Mouse (Mus musculus) liver, embryonic 16.5 days (tissue): Measurements from ENCODE around the gene Repin1. TPM values are rescaled to one million over a fixed set of nuclear protein-coding genes. Genes with fewer than 3 reads are reported as not detected.

Experiments used
- ATAC-seq: fragments of 200-750 bp; cut with Nextera tagmentation; 2 replicates; pipeline ENCODE4 v1.8.0; 2017; ENCODE audit warnings: low read depth, mild to moderate bottlenecking, moderate number of reproducible peaks, moderate library complexity
- H3K27ac ChIP-seq: fragments of 300-500 bp; sonication (generic); 2 replicates; pipeline ENCODE4 v1.5.1; 2014; ENCODE audit warnings: mild to moderate bottlenecking, low read length
- H3K27me3 ChIP-seq: fragments of 300-500 bp; sonication (generic); 2 replicates; pipeline ENCODE4 v1.6.1; 2014; ENCODE audit warnings: low read depth, low read length, mixed read lengths; ENCODE audit not compliant: control insufficient read depth, insufficient read depth
- H3K36me3 ChIP-seq: fragments of 300-500 bp; sonication (generic); 2 replicates; pipeline ENCODE4 v1.6.1; 2014; ENCODE audit warnings: mild to moderate bottlenecking; ENCODE audit not compliant: control insufficient read depth, insufficient read depth
- H3K4me1 ChIP-seq: fragments of 300-500 bp; sonication (generic); 2 replicates; pipeline ENCODE4 v1.6.1; 2014; ENCODE audit warnings: low read depth, low read length, mixed read lengths; ENCODE audit not compliant: control insufficient read depth
- H3K4me2 ChIP-seq: fragments of 300-500 bp; sonication (generic); 2 replicates; pipeline ENCODE4 v1.6.1; 2014; ENCODE audit warnings: low read depth, low read length, mixed read lengths
- H3K4me3 ChIP-seq: fragments of 300-500 bp; sonication (generic); 2 replicates; pipeline ENCODE4 v1.5.1; 2014; ENCODE audit warnings: low read depth, mild to moderate bottlenecking, low read length
- H3K9ac ChIP-seq: fragments of 300-500 bp; sonication (generic); 2 replicates; pipeline ENCODE4 v1.6.1; 2014; ENCODE audit warnings: low read depth, low read length
- H3K9me3 ChIP-seq: fragments of 300-500 bp; sonication (generic); replicated peaks from 2 replicates; pipeline ENCODE4 v1.6.1; 2016; ENCODE audit warnings: low read length; ENCODE audit not compliant: control insufficient read depth
- WGBS: fragments of 180-500 bp; shearing (Covaris S2); extraction: QIAGEN DNeasy Blood & Tissue Kit; methylation state at CpG from one replicate; pipeline ENCODE4 v1.1.7; 2014; ENCODE audit not compliant: insufficient replicate concordance; 5-methylcytosine and 5-hydroxymethylcytosine counted together
- polyA plus RNA-seq: library from polyadenylated mRNA; unstranded; fragments of >200 nt; fragmentation: Nextera tagmentation; extraction: Ambion mirVana; gene quantifications from 2 replicates; pipeline ENCODE4 v1.2.1, GENCODE M21; 2015

The Repin1 gene
- polyA plus RNA-seq, 1 experiment from 2014 or later: 14.0 TPM

- ATAC-seq: no peak
- H3K36me3 ChIP-seq: no peaks in the 10 kb centered on the region
- 54% methylated on average over 6 of the region's 6 CpGs for WGBS
Observed at GRCm38 (mm10) chr6:48641391-48641790, 47.7 kb downstream of the Repin1 start.

DNA sequence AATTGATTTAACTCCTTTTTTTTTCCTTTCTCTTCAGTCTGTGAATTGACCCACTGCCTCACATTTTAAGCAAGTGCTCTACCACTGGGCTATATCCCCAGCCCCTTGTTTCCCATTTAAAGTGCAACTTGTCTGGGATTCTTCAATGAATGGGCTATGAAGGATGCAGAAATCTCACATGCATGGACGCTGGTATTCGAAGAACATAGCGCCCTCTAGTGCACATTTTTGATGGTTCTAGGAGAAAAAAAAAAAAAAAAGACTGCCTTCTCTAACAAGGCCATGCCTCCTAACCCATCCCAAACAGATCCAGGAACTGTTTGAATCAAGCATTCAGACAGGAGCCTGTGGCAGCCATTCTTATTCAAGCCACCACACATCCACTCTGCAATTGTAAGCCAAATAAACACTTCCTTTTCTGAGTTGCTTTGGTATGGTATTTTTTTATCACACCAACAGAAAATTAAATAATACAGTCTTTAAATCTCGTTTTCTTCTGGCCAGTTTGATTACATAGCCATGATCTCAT, 49.1 kb downstream of the Repin1 start:
- 13% methylated on average over 4 of the region's 4 CpGs for WGBS
- no peak overlapping the region for H3K27ac ChIP-seq
- H3K27me3 ChIP-seq: no peaks in the 10 kb centered on the region
- H3K9me3 ChIP-seq: no peaks in the 10 kb centered on the region
- no peaks in the 10 kb centered on the region for H3K36me3 ChIP-seq
- H3K4me2 ChIP-seq: no peak overlapping the region
- H3K4me1 ChIP-seq: no peaks in the 10 kb centered on the region
- H3K9ac ChIP-seq: no peak overlapping the region
- no peak overlapping the region for H3K4me3 ChIP-seq
- no peak for ATAC-seq

More at GRCm38 (mm10) chr6:48641391-48641790, 47.7 kb downstream of the Repin1 start:
- no peak overlapping the region for H3K9ac ChIP-seq
- H3K4me2 ChIP-seq: no peak overlapping the region
- no peaks in the 10 kb centered on the region for H3K9me3 ChIP-seq
- H3K27me3 ChIP-seq: no peaks in the 10 kb centered on the region
- H3K4me3 ChIP-seq: no peak overlapping the region
- no peak overlapping the region for H3K27ac ChIP-seq
- no peaks in the 10 kb centered on the region for H3K4me1 ChIP-seq

- no peak overlapping the region for H3K27ac ChIP-seq
- no peaks in the 10 kb centered on the region for H3K36me3 ChIP-seq
- no peak for ATAC-seq
- no peaks in the 10 kb centered on the region for H3K4me1 ChIP-seq
- H3K4me2 ChIP-seq: no peak overlapping the region
- H3K27me3 ChIP-seq: no peaks in the 10 kb centered on the region
- no peaks in the 10 kb centered on the region for H3K9me3 ChIP-seq
- no peak overlapping the region for H3K9ac ChIP-seq
- 5% methylated on average over 12 of the region's 12 CpGs for WGBS
- no peak overlapping the region for H3K4me3 ChIP-seq
Observed at GRCm38 (mm10) chr6:48645660-48646308, 52.1 kb downstream of the Repin1 start.

DNA sequence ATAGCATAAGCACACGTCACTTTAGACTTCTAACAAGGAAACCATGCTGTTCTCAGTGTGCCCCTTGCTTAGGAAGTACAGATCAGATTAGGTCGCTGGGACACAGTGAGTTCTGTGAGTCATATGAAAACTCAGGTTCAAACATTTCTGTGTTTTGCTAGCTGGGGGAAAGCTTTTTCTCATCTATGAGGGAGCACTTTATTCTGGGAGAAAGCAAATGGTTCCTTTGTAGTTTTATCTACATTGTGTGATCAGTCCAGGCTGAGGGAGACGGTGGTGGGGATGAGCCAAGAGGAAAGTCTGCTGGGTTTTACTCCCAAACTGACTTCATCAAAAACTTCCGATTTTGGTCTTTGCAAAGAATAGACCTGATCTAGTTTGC, 52.6 kb downstream of the Repin1 start:
- ATAC-seq: no peak

GRCm38 (mm10) chr6:48646995-48647394, 53.3 kb downstream of the Repin1 start, which contains the start of gene Gimap8:
TSS of gene Gimap8 (plus strand) at chr6:48647234.
- H3K4me2 ChIP-seq: no peak within 1 kb of the TSS

More for the DNA sequence above, 52.6 kb downstream of the Repin1 start:
- H3K4me1 ChIP-seq: no peaks in the 10 kb centered on the region
- WGBS: 46% methylated on average over 4 of the region's 4 CpGs
- no peak overlapping the region for H3K9ac ChIP-seq
- no peak overlapping the region for H3K4me2 ChIP-seq
- no peaks in the 10 kb centered on the region for H3K9me3 ChIP-seq
- H3K4me3 ChIP-seq: no peak overlapping the region
- no peaks in the 10 kb centered on the region for H3K36me3 ChIP-seq
- no peaks in the 10 kb centered on the region for H3K27me3 ChIP-seq
- H3K27ac ChIP-seq: no peak overlapping the region

GRCm38 (mm10) chr6:48647611-48648010, 53.9 kb downstream of the Repin1 start:
- H3K4me1 ChIP-seq: no peaks in the 10 kb centered on the region
- 61% methylated on average over 2 of the region's 2 CpGs for WGBS
- no peak overlapping the region for H3K27ac ChIP-seq
- ATAC-seq: no peak
- H3K36me3 ChIP-seq: no peaks in the 10 kb centered on the region
- no peak overlapping the region for H3K4me2 ChIP-seq
- H3K9ac ChIP-seq: no peak overlapping the region
- no peaks in the 10 kb centered on the region for H3K27me3 ChIP-seq
- no peak overlapping the region for H3K4me3 ChIP-seq
- H3K9me3 ChIP-seq: no peaks in the 10 kb centered on the region

More at GRCm38 (mm10) chr6:48646995-48647394, 53.3 kb downstream of the Repin1 start, which contains the start of gene Gimap8:
- WGBS: 7% methylated on average over 3 of the region's 3 CpGs
- Histone ChIP-seq H3K27ac (no peak within 1 kb of the TSS), H3K27me3 (no peaks in the 10 kb centered on the region), H3K4me3 (no peak within 1 kb of the TSS), H3K9me3 (no peaks in the 10 kb centered on the region), H3K4me1 (no peaks in the 10 kb centered on the region), H3K9ac (no peak within 1 kb of the TSS), H3K36me3 (no peaks in the 10 kb centered on the region)
- ATAC-seq: peak; percentile 53; the same call in 1 of the 2 replicates

Other genes starting within 250 kb of the Repin1 start
- gene Krba1, start 198.3 kb upstream of the Repin1 start, polyA plus RNA-seq: 1.7 and 1.9 TPM in 2 replicates
- gene Zfp467, start 148.1 kb upstream of the Repin1 start, polyA plus RNA-seq: 2.8 and 3.3 TPM in 2 replicates
- gene Sspo, start 145.7 kb upstream of the Repin1 start, polyA plus RNA-seq: 0.01 and 0.06 TPM in 2 replicates
- 0.84 and 1.0 TPM in 2 replicates for gene Atp6v0e2, start 56.3 kb upstream of the Repin1 start, polyA plus RNA-seq
- 1.8 and 2.1 TPM in 2 replicates for gene Lrrc61, start 39.1 kb upstream of the Repin1 start, polyA plus RNA-seq
- 53.4 and 57.0 TPM in 2 replicates for gene Rarres2, start 21.1 kb upstream of the Repin1 start, polyA plus RNA-seq
- not detected in 2 replicates for gene Gm45021, start 4.3 kb upstream of the Repin1 start, polyA plus RNA-seq
- not detected in 2 replicates for gene Gm44965, start 58 bp downstream of the Repin1 start, polyA plus RNA-seq
- 2.2 and 2.3 TPM in 2 replicates for gene Zfp775, start 8.2 kb downstream of the Repin1 start, polyA plus RNA-seq
- gene AI854703, start 32.9 kb downstream of the Repin1 start, polyA plus RNA-seq: 0.13 and 0.19 TPM in 2 replicates
- gene Gimap8, start 53.4 kb downstream of the Repin1 start, polyA plus RNA-seq: 1.0 and 1.1 TPM in 2 replicates
- 7.2 and 9.8 TPM in 2 replicates for gene Gimap9, start 82.2 kb downstream of the Repin1 start, polyA plus RNA-seq
- gene Gimap4, start 90.7 kb downstream of the Repin1 start, polyA plus RNA-seq: 11.0 and 11.4 TPM in 2 replicates
- gene Gimap6, start 114.3 kb downstream of the Repin1 start, polyA plus RNA-seq: 8.9 and 9.9 TPM in 2 replicates
- 0.40 TPM in 1 of 2 replicates, not detected in the other for gene Gm28053, start 124.7 kb downstream of the Repin1 start, polyA plus RNA-seq
- 0.13 and 0.16 TPM in 2 replicates for gene Gimap7, start 124.7 kb downstream of the Repin1 start, polyA plus RNA-seq
- 5.7 and 5.9 TPM in 2 replicates for gene Gimap1, start 145.2 kb downstream of the Repin1 start, polyA plus RNA-seq
- 2.5 and 2.8 TPM in 2 replicates for gene Gimap5, start 152.3 kb downstream of the Repin1 start, polyA plus RNA-seq
- gene Gimap3, start 177.0 kb downstream of the Repin1 start, polyA plus RNA-seq: 0.20 and 0.37 TPM in 2 replicates
- 138 and 147 TPM in 2 replicates for gene Tmem176a, start 247.0 kb downstream of the Repin1 start, polyA plus RNA-seq
- gene Tmem176b, start 247.6 kb downstream of the Repin1 start, polyA plus RNA-seq: 207 and 215 TPM in 2 replicates